Mouse (Mus musculus) small intestine, adult 2 months (tissue): Measurements from ENCODE around the gene Atp12a. TPM values are rescaled to one million over a fixed set of nuclear protein-coding genes. Genes with fewer than 3 reads are reported as not detected.

Experiments used
- H3K27ac ChIP-seq: fragments of 200-500 bp; 2 replicates; pipeline ENCODE4 v1.5.1; 2012; ENCODE audit warnings: low read depth, low read length, control low read depth, inconsistent platforms; ENCODE audit not compliant: insufficient read depth
- H3K27me3 ChIP-seq: fragments of 200-500 bp; 2 replicates; pipeline ENCODE4 v1.6.1; 2012; ENCODE audit warnings: mild to moderate bottlenecking, moderate library complexity, low read length, inconsistent platforms; ENCODE audit not compliant: control insufficient read depth, insufficient read depth
- H3K36me3 ChIP-seq: fragments of 200-500 bp; 2 replicates; pipeline ENCODE4 v1.6.1; 2012; ENCODE audit warnings: mild to moderate bottlenecking, low read length, control low read depth, inconsistent platforms; ENCODE audit not compliant: control insufficient read depth, insufficient read depth
- H3K4me1 ChIP-seq: fragments of 200-500 bp; 2 replicates; pipeline ENCODE4 v1.6.1; 2012; ENCODE audit warnings: low read length, inconsistent platforms, mixed read lengths; ENCODE audit not compliant: control insufficient read depth, insufficient read depth, insufficient read length
- H3K4me3 ChIP-seq: fragments of 200-500 bp; 2 replicates; pipeline ENCODE4 v1.5.1; 2012; ENCODE audit warnings: low read depth, mild to moderate bottlenecking, control low read depth, inconsistent platforms, low read length, moderate library complexity
- CTCF ChIP-seq: fragments of 200-500 bp; IDR thresholded peaks from 2 replicates; pipeline ENCODE4 v1.5.1; 2012; ENCODE audit warnings: low read depth, mild to moderate bottlenecking, control low read depth, inconsistent platforms, low read length, moderate library complexity, mixed read lengths; ENCODE audit not compliant: insufficient replicate concordance, insufficient read length; ENCODE audit errors: extremely low read depth
- POLR2A ChIP-seq: fragments of 200-500 bp; IDR thresholded peaks from 2 replicates; pipeline ENCODE4 v1.6.1; 2012; ENCODE audit warnings: low read depth, mild to moderate bottlenecking, control low read depth, inconsistent platforms, low read length, moderate library complexity
- WGBS: fragments of 180-500 bp; shearing (Covaris S2); methylation state at CpG from one replicate; pipeline ENCODE4 v1.1.7; 2018; 5-methylcytosine and 5-hydroxymethylcytosine counted together
- polyA plus RNA-seq: library from polyadenylated mRNA; depleted of rRNA; stranded (reverse); fragments of >200 nt; gene quantifications from 2 replicates; pipeline ENCODE4 v1.2.3, GENCODE M21; 2012; rRNA removed

The Atp12a gene
- polyA plus RNA-seq, 1 experiment: not detected

- 71% methylated on average over 33 of the region's 34 CpGs for WGBS
- Histone ChIP-seq H3K27me3 (no peaks in the 10 kb centered on the region), H3K27ac (no peak within 1 kb of the TSS), H3K4me3 (no peak within 1 kb of the TSS), H3K4me1 (no peaks in the 10 kb centered on the region), H3K36me3 (no peaks in the 10 kb centered on the region)
- no peak for TF ChIP-seq CTCF
- no peak for TF ChIP-seq POLR2A
Observed at GRCm38 (mm10) chr14:56402311-56403071, 37.6 kb downstream of the Atp12a start, which contains the start of gene Rnf17. TSS of gene Rnf17 (plus strand) at chr14:56402581.

GRCm38 (mm10) chr14:56403072-56403375, 38.2 kb downstream of the Atp12a start:
- no peaks in the 10 kb centered on the region for H3K4me1 ChIP-seq
- no peak overlapping the region for H3K4me3 ChIP-seq
- TF ChIP-seq CTCF (no peak), POLR2A (no peak)
- H3K27me3 ChIP-seq: no peaks in the 10 kb centered on the region
- no peak overlapping the region for H3K27ac ChIP-seq
- WGBS: 90% methylated on average over 2 of the region's 2 CpGs
- H3K36me3 ChIP-seq: no peaks in the 10 kb centered on the region

Other genes starting within 250 kb of the Atp12a start
- gene Gzme, start 244.4 kb upstream of the Atp12a start, polyA plus RNA-seq: not detected in 2 replicates
- not detected in 2 replicates for gene Gzmd, start 232.5 kb upstream of the Atp12a start, polyA plus RNA-seq
- gene Gzmg, start 205.5 kb upstream of the Atp12a start, polyA plus RNA-seq: not detected in 2 replicates
- not detected in 2 replicates for gene Gzmn, start 190.5 kb upstream of the Atp12a start, polyA plus RNA-seq
- not detected in 2 replicates for gene Gzmf, start 153.7 kb upstream of the Atp12a start, polyA plus RNA-seq
- not detected in 2 replicates for gene Gzmc, start 130.4 kb upstream of the Atp12a start, polyA plus RNA-seq
- gene Gzmb, start 102.8 kb upstream of the Atp12a start, polyA plus RNA-seq: 11.1 and 12.3 TPM in 2 replicates
- gene Rnf17, start 37.5 kb downstream of the Atp12a start, polyA plus RNA-seq: not detected in 2 replicates
- gene Cenpj, start 210.4 kb downstream of the Atp12a start, polyA plus RNA-seq: 0.46 and 2.7 TPM in 2 replicates
- gene Parp4, start 210.6 kb downstream of the Atp12a start, polyA plus RNA-seq: 4.8 and 13.8 TPM in 2 replicates